In genomic region chr5:23921316-23921715, GRCm38 (mm10) we compare ENCODE assay signal across 31 mouse cellular contexts.
DNase-seq lines count a peak whose midpoint lies in the region; ATAC-seq and TF ChIP-seq lines count a peak whose summit lies in the region.
"Had no signal": no experiment of that assay in that cellular context is flagged by ENCODE, and none has a peak within 500 bp of the region (broad histone marks: within the 10 kb centered on the region; RNA-seq: fewer than 3 reads in every experiment).

No protein-coding gene starts in this region.

- H3K36me3 ChIP-seq in heart, embryonic 13.5 days, result no peaks in the 10 kb centered on the region
- H3K36me3 ChIP-seq in liver, embryonic 13.5 days, result no peaks in the 10 kb centered on the region
- H3K36me3 ChIP-seq in embryonic facial prominence, embryonic 10.5 days (replicated peaks), result no peaks in the 10 kb centered on the region
- H3K36me3 ChIP-seq: embryonic facial prominence, embryonic 12.5 days; forebrain, embryonic 15.5 days; G1E; heart, embryonic 15.5 days; limb, embryonic 10.5 days; midbrain, embryonic 10.5 days; neural tube, embryonic 13.5 days had no signal

- H3K4me2 ChIP-seq in heart, embryonic 13.5 days, result peak overlapping the region; percentile 43; the same call in 1 of the 2 replicates
- H3K4me2 ChIP-seq in liver, embryonic 13.5 days, result peak overlapping the region; percentile 72
- H3K4me2 ChIP-seq: embryonic facial prominence, embryonic 12.5 days; forebrain, embryonic 15.5 days; heart, embryonic 15.5 days; hindbrain, embryonic 14.5 days; neural tube, embryonic 13.5 days had no signal

- no peak overlapping the region for H3K9ac ChIP-seq in heart, embryonic 13.5 days
- peak overlapping the region; percentile 75 for H3K9ac ChIP-seq in liver, embryonic 13.5 days
- H3K9ac ChIP-seq: embryonic facial prominence, embryonic 12.5 days; forebrain, embryonic 15.5 days; heart, embryonic 15.5 days; hindbrain, embryonic 14.5 days; neural tube, embryonic 13.5 days had no signal

- no peak for DNase-seq in heart, adult 11 months
- DNase-seq in liver, embryonic 13.5 days, result peak; percentile 33
- no peak for DNase-seq in cerebellum, postnatal 14 days
- no peak for DNase-seq in left cerebral cortex, adult 2 months (ENCODE audit: extremely low spot score in 1 of 2, low spot score in 2 of 2)
- no peak for DNase-seq in embryonic facial prominence, embryonic 10.5 days (ENCODE audit: low spot score)
- DNase-seq: adrenal gland, postnatal 14 days; B cell, adult 2 months; cerebellum, adult 11 months; cerebellum, adult 9-11 months; gastrocnemius, postnatal 25 days; heart, postnatal 4 days; kidney, adult 2 months; retina, postnatal 1 day; right cerebral cortex, postnatal 25 days; thymus, postnatal 14 days had no signal

- H3K27me3 ChIP-seq in heart, embryonic 13.5 days (replicated peaks), result no peaks in the 10 kb centered on the region
- peaks cover 5% of the 10 kb centered on the region; the same call in 1 of the 2 replicates for H3K27me3 ChIP-seq in liver, embryonic 13.5 days
- H3K27me3 ChIP-seq in embryonic facial prominence, embryonic 10.5 days (replicated peaks; ENCODE audit: low read depth, poor library complexity, severe bottlenecking), result no peaks in the 10 kb centered on the region
- H3K27me3 ChIP-seq: CH12.LX; embryonic facial prominence, embryonic 12.5 days; forebrain, embryonic 15.5 days; heart, embryonic 15.5 days; neural tube, embryonic 13.5 days had no signal

- intact Hi-C loops in left cerebral cortex, adult 2 months (cut with DNase I), result no loop called here

- 0 out of 2 replicates have a peak overlapping the region, but pooled peaks have one; percentile 28 for H3K27ac ChIP-seq in heart, embryonic 13.5 days (replicated peaks)
- H3K27ac ChIP-seq in liver, embryonic 13.5 days, result peak overlapping the region; percentile 99
- H3K27ac ChIP-seq in left cerebral cortex, adult 2 months, result no peak overlapping the region
- H3K27ac ChIP-seq in embryonic facial prominence, embryonic 10.5 days (replicated peaks), result no peak overlapping the region
- H3K27ac ChIP-seq: embryonic facial prominence, embryonic 12.5 days; forebrain, embryonic 15.5 days; heart, embryonic 15.5 days; hindbrain, embryonic 14.5 days; kidney, postnatal 0 days; limb, embryonic 10.5 days; macrophage; midbrain, embryonic 10.5 days; neural tube, embryonic 13.5 days had no signal

- peaks cover 37% of the 10 kb centered on the region for H3K4me1 ChIP-seq in heart, embryonic 13.5 days
- peaks cover 82% of the 10 kb centered on the region for H3K4me1 ChIP-seq in liver, embryonic 13.5 days (replicated peaks)
- H3K4me1 ChIP-seq in embryonic facial prominence, embryonic 10.5 days, result no peaks in the 10 kb centered on the region
- H3K4me1 ChIP-seq: embryonic facial prominence, embryonic 12.5 days; midbrain, embryonic 10.5 days had no signal

- no peak overlapping the region for H3K4me3 ChIP-seq in heart, embryonic 13.5 days
- H3K4me3 ChIP-seq in liver, embryonic 13.5 days (replicated peaks), result peak overlapping the region; percentile 59
- H3K4me3 ChIP-seq in left cerebral cortex, adult 2 months, result no peak overlapping the region
- H3K4me3 ChIP-seq in embryonic facial prominence, embryonic 10.5 days, result no peak overlapping the region
- H3K4me3 ChIP-seq: embryonic facial prominence, embryonic 12.5 days; forebrain, embryonic 15.5 days; heart, embryonic 15.5 days; limb, embryonic 10.5 days; midbrain, embryonic 10.5 days; myocyte; neural tube, embryonic 13.5 days had no signal

- no peak for ATAC-seq in heart, embryonic 13.5 days (ENCODE audit: extremely low read depth, insufficient number of reproducible peaks, low FRiP score, low TSS enrichment)
- ATAC-seq in erythroblast, adult 5-6 weeks (replicated peaks; ENCODE audit: low FRiP score, poor library complexity, severe bottlenecking), result peak; percentile 44
- 0 out of 2 replicates have a peak, but pooled peaks have one; percentile 1 for ATAC-seq in liver, embryonic 13.5 days (ENCODE audit: low read depth)
- ATAC-seq: forebrain, embryonic 15.5 days; lung, postnatal 0 days; midbrain, embryonic 16.5 days had no signal

- H3K9me3 ChIP-seq in heart, embryonic 13.5 days, result 0 out of 2 replicates have a peak, but pooled peaks cover 4% of the 10 kb centered on the region
- H3K9me3 ChIP-seq in liver, embryonic 13.5 days (replicated peaks), result no peaks in the 10 kb centered on the region
- no peaks in the 10 kb centered on the region for H3K9me3 ChIP-seq in embryonic facial prominence, embryonic 10.5 days
- H3K9me3 ChIP-seq: embryonic facial prominence, embryonic 12.5 days; forebrain, embryonic 15.5 days; G1E; heart, embryonic 15.5 days; limb, embryonic 10.5 days; midbrain, embryonic 10.5 days; neural tube, embryonic 13.5 days had no signal

- TF ChIP-seq CTCF in left cerebral cortex, adult 2 months (IDR thresholded peaks at IDR 0.05), result no peak

- WGBS in heart, embryonic 13.5 days, result 56% methylated on average over 1 of the region's 1 CpGs
- 17% methylated on average over 1 of the region's 1 CpGs for WGBS in liver, embryonic 13.5 days (ENCODE audit: insufficient replicate concordance)
- 88% methylated on average over 1 of the region's 1 CpGs for WGBS in embryonic facial prominence, embryonic 10.5 days

Comparison
In these comparisons a context has a peak if more than half of its experiments do, and no peak if none do; other contexts are left out.
1. H3K27ac ChIP-seq: peak in heart, embryonic 13.5 days (single experiment) and liver, embryonic 13.5 days (single experiment); none in left cerebral cortex, adult 2 months (single experiment) and embryonic facial prominence, embryonic 10.5 days (single experiment).